Mouse (Mus musculus) thymus, postnatal 36 days (tissue): Measurements from ENCODE around the gene Desi2.
"Not testable (repeated sequence)": the region's sequence is repeated elsewhere in the genome, so short reads cannot be mapped to it uniquely, and the experiment has no call there.

Source experiments
- DNase-seq, 2 experiments: peaks; one replicate each; pipeline ENCODE4 v3.0.0; 2022; ENCODE audit warnings: mixed read lengths in 2 of 2

Desi2 gene

DNA sequence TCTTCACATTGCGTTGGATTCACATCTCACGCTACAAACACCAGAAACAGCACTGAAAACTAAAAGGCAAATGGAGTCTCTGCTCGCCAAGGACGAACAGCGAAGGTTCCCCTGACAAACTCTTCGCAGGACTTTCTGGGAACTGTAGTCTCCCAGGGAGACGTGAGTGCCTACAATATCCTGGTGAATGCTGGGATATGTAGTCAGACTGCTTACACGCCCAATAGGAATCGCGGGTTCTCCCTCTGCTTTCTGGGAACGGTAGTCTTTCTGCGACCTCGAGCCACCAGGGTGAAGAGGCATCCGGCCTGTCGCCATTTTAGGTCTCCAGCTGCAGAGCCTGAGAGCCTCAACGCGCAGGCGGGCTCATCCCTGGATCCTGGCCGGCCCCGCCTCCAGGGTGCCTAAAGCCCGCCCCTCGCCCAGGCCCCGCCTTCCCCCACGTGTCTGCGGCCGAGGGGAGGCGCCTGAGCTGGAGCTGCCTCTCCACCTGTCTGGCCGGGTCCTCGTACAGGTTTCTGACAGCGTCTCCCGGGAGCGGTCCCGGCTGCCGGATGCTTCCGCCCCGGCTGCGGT lies at the start of gene Desi2:
Gene Desi2, plus strand, starts transcription at position 202 of the 576 bp plus-strand sequence.
- DNase-seq = peak; percentile 94 to 97

DNA sequence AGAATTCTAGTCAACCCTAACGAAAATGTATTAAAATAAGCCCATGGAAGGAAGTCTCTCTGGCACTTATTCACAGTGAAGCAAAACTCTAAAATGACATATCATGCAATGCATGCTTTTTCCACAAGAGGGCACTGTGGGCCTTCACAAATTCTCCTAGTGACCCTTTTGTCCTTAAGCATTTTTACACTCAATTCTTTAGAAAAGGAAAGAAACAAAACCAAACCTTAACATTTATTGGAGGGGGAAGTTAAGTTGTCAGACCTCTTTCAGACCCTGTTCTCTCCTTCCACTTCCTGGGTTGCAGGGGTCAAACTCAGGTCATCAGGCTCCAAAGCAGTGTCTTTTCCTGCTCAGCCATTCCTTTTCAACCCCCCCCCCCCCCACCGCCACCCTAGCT lies 40.7 kb upstream of the Desi2 start:
- not testable (repeated sequence) for DNase-seq

- DNase-seq = not testable (repeated sequence)
Observed at GRCm38 (mm10) chr1:178146915-178147314, 40.3 kb upstream of the Desi2 start.

DNA sequence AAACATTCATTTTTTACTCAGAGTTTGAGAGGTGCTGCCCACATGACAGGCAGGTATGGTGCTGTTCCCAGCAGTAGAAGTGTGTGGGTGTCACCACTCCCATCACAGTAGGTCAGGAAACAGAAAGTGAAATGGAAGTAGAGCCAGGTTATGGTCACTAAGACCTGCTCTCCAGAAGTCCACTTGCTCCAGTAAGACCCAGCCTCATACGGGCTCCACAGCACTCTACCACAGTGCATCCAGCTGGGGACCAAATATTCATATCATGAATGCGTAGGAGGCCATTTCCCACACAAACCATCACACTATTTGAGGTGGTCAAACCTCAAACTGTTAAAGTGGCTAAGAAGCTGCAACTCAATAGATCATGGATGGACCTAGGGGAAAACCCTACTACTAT lies 5.0 kb upstream of the Desi2 start:
- no peak for DNase-seq

DNA sequence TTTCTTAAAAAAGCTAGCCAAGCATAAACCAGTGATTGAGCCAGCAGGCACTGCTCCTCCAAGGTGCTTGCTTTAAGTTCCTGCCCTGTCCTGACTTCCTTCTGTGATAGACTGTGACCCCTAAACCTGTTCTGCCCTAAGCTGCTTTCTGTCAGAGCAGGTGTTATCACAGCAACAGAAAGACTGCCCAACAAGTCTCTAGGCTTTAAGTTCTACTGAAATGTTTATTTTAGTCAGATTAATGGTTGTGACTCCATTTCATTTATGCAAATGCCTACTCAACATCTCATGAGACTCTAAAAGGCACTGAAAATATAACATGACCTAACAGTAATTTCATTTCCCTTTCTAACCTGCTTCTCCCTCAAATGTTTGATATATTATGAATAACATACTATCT lies 1.6 kb upstream of the Desi2 start:
- DNase-seq = no peak

DNA sequence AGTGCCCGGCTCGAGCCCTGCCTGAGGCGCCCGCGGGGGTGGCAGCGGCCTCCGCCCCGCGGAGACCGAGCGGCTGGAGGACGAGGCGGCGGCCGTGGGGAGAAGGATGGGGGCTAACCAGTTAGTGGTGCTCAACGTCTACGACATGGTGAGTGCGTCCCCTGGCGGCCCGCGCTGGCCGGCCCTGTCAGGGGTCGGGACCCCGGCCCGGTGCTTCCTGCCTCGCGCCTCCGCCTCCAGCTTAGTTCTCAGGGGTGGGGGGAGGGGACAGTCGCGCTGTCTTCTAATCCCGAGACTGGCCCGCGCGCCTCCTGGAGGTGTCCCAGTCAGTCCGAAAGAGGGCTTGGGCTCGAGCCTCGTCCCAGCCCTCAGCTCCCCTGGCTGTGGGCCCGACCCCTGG lies 593 bp downstream of the Desi2 start:
- DNase-seq = peak; percentile 88 to 91

DNA sequence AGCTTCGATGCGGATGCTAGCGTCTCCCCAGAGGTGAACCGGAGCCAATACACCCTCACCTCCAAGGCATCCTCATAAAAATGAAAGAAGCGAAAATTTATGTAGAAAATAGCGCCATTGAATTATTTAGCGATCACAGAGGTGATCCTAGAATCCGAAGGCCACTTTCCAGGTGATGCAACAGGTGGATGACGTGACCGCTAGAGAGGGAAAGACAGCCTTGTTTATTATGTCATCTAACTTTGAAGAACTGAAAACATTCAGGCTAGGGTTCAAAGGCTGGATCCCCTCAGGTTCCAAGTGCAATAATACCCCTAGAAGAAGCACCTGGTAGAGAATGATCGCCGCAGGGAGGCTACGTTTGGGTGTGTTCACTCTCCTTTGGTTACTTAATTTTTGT lies 1.2 kb downstream of the Desi2 start:
- DNase-seq = peak; percentile 10 to 11

DNA sequence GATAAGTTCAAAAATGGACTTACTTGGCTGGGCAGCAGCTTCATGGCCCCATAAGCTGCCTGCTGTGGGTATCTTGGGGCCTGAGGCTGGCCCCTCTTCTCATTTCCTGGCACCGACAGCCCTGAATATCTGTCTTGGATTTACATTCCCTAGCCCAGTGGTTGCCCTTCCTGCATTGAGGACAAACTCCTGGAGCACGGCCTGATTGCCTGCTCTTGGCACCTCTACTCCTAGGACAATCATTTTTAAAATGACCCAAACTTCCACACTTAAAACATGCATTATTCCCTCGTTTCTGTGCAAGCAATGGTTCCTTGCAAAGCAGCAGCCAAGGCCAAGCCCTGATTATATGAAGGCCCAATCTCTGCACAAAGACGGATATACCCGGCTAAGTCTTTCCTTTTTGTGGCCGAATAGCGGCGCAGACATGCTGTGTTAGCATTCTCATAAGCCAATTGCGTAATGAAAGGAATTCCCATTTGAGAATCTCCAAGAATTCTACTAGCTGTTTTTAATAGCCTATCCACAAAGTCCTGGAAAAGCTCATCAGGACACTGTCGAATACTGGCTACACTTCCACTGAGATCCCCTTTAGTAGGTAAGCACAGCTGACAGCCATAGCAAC lies 18.6 kb downstream of the Desi2 start:
- DNase-seq = no peak

DNA sequence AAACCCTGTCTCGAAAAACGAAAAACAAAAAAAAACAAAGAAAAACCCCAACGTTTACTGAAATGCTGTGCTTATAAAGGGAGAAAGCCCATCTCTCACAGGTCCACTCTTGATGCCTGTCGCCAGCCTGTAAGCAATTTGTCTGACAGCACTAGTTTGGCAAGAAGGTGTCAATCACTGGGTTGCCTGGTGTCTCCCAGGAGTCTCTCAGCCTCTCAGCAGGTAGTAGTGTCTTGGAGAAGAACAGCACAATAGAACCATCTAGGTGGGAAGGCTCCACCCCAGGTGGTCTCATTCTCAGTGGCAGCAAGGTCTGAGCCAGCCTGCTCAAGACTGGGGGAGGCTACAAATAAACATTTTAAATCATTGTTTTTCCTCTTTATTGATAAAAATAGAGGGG lies 20.6 kb downstream of the Desi2 start:
- not testable (repeated sequence) for DNase-seq

GRCm38 (mm10) chr1:178209966-178210365 lies 22.7 kb downstream of the Desi2 start:
- DNase-seq = no peak

DNA sequence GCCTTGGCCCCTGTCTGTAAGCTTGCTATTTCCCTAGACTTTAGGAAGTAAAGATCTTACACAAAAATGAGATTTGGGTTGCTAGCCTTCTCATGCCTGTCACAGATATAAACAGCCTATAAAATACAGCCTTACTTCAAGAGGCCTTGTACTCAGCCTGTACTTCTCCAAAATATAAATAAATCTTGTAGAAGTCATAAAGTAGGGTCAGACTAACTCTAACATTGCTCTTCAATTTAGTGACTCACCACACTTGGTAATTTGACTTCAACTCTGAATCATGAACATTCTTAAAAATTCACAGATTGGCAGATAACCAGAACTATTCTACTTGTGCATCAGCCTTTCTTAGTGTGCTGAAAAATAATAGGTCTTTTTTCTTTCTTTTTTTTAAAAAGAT lies 29.9 kb downstream of the Desi2 start:
- no peak for DNase-seq

GRCm38 (mm10) chr1:178218305-178218704 lies 31.1 kb downstream of the Desi2 start:
- DNase-seq = no peak

DNA sequence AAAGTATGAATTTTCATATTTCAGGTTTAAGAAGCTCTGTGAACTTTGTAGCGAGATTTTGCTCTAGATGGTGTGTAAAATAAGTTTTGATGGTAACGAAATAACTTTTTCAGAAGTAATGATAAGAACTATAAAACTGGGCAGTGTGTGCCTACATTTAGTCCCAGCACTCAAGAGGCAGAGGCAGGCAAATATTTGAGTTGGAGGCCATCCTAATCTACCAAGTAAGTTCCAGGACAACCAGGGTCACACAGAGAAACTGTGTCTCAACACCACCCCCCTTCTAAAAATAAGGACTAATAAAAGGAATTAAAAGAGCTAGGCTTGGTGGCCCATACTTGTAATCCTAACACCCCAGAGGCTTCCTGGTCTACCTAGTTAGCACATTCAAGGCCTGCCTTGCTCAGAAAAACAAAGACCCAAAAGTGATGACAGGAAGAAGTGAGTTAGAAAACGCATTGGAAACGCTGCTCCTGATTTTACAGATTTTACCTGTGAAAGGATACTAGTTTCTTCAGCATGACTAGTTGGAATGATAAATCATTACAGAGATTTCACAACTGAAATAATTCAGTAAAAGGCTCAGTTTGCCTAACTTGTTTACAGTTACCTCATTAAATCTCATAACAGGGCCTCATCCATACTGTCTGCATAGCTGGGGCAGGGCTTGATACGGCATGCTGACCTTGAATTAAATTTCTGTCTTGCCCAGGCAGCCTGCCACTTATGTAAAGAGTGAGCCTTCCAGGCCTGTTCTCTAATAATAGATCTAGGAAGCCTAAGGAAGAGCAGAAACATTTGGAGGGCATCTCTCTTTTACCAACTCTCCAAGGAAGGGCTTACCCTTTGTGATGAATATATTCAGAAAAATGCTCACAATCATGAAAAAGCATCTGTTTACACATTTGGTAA lies 32.2 kb downstream of the Desi2 start:
- no peak for DNase-seq

DNA sequence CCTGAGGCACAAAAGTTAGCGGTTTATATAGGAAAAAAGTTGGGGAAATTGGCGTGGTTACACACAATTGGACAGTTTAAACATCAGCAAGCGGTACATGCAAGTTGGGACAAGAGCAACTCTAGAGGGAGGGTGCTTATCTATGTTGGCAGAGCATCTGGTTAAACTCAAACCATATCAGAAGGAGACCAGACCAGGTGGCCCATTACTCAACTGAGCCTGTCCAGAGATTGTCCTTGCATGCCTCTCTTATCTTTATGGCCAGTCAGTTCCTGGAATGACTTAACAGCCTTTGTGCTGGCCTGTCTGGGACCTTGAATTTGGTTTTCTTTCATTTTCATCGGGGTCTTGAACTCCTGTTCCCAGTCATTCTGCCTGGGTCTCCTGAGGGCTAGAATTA lies 41.7 kb downstream of the Desi2 start:
- not testable (repeated sequence) for DNase-seq

DNA sequence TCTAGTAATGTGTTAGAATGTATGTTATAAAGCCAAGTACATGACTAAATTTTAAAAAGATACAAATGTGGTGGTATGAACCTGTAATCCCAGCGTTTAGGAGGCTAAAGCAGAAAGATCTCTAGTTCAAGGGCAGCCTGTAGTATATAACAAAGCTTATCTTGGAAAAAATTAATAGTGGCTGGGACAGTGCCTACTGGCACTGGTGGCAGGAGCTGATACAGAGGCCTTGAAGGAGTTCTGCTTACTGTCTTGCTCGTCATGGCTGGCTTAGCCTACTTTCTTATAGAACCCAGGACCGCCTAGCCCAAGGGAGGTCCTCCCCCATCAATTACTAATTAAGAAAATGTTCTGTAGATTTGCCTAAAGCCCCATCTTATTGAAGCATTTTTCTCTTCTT lies 46.9 kb downstream of the Desi2 start:
- no peak for DNase-seq

GRCm38 (mm10) chr1:178235919-178236466 lies 48.8 kb downstream of the Desi2 start:
- no peak for DNase-seq

- no peak for DNase-seq
Observed at GRCm38 (mm10) chr1:178238676-178239075, 51.5 kb downstream of the Desi2 start.

- peak in 1 of 2 experiments; percentile 34 for DNase-seq
Observed at GRCm38 (mm10) chr1:178241884-178242508, 54.8 kb downstream of the Desi2 start.

DNA sequence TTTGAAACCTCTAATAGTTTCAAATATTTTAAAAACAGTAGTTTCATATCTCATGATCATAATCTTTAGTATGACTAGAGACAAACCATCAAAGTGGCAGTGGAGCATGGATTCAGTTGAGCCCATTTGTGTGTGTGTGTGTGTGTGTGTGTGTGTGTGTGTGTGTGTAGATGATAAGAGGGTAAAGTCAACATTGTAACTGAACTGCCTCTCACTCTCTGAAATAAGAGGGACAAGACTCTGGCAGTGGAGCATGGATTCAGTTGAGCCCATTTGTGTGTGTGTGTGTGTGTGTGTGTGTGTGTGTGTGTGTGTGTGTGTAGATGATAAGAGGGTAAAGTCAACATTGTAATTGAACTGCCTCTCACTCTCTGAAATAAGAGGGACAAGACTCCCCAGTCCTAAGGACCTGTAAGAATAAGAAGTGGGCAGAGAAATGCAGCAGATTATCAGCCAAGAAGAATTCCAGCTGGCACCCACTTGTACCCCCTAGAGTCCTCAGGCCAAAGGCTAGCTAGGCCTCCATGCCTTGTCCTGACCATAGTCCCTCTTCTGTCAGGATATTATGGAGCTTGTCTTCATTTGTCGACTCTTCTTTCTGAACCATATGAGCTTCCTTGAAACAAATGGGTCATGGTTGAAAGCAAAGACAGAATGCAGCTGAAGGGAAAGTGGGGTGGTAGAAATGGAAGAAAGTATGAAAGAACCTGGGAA lies 61.0 kb downstream of the Desi2 start:
- DNase-seq = no peak

DNA sequence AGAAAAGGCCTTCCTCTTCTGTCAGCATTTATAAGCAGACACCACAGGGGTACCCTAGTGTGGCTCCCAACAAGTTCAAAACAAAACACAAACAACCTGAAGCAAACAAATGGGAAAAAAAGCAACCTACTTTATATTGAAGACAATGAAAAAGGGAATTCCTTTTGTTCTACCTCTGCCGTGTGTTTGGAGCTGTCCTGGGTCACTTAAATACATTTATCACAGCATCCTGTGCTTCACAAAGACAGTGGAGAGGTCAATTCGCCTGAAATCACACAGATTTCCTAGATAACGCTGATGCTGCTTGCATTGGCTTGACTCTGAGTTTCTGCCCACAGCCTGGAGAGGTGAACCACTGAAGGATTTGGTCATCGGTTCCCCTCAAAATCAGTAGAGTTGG lies 67.4 kb downstream of the Desi2 start:
- no peak for DNase-seq

DNA sequence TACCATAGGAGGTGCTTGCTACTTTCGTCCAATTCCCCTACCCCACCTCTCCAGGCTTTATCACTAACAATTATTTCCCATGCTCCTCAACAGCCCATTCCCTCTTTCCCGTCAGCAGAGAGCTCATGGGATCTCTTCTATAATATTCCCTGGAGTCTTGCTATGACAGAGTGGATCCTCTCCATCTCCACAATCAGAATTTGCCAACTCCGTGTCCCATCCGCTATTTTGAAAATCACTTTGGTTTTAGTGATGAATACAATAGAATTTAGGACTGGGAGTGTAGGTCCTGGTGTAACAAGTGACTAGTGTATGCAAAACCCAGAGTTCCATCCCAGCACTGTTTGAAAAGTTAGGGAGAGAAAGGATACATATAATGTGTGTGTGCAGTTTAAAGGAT lies 69.1 kb downstream of the Desi2 start:
- DNase-seq = no peak

DNA sequence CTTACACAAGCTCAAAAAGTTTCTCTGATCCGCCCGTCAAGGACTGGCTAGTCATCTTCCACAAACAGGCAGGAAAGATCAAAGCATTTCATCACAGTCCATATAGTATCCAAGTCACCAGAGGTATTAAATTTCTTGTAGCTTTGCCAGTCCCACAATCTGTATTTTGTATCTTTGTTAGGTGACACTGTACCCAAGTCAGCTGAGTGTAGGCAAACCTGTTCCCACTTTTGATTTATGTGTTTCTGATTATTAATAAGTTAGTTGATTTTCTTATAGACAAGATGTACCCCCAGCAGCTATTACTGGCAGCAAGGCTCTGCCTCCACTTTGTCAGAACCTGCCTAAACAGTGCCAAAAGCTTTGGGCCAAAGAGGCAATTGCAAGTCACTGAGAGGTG lies 71.6 kb downstream of the Desi2 start:
- no peak for DNase-seq
